Mouse (Mus musculus): ENCODE measurements around the gene Bcas2.
"Not testable (repeated sequence)": the region's sequence is repeated elsewhere in the genome, so short reads cannot be mapped to it uniquely, and the experiment has no call there.

The Bcas2 gene

DNA sequence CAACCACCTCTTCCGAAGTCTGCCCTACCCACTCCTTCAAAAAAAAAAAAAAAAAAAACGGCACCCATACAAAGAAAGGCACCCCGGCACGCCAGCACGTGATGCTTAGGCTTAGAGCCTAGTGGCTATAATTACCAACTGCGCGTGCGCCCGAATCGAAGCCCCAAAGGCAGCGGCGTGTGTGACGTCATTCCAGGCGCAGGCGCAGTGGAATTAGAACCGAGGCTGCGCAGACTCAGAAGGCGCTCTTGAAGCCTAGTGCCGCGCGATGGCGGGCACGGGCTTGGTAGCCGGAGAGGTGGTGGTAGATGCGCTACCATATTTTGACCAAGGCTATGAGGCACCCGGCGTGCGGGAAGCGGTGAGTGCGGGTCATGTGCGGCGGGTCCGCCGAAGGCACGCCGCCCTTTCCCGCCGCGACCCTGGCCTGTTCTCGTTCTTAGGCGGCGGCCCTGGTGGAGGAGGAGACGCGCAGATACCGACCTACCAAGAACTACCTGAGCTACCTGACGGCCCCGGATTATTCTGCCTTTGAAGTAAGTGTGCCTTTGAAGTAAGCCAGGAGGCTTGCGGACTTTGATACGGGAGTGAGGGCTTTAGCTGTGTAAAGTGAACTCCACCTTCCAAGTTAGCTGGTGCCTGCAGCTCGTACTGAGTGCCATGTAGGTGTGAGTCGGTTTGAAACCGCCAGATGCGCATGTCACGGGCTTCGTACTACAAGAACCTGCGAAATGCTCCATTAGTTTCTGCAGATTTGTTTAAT is at the start of gene Bcas2:
Gene Bcas2 (plus strand): TSS at position 151 of the 763 bp plus-strand sequence.
- peak; percentile 97 for DNase-seq (ENCODE audit: low spot score)

DNA sequence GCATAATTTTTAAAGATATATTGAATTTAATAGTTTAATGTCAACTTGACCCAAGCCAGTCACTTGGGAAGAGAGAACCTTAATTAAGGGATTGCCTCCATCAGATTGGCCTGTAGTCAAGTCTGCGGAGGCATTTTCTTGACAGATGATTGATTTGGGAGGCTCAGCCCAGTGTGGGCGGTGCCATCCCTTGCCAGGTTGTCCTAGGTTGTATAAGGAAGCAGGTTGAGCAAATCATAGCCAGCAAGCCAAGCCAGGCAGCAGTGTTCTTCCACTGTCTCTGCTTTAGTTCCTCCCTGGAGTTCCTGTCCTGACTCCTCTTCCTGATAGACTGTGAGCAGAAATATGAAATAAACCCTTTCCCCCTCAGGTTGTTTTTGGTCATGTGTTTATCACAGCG is 47.8 kb upstream of the Bcas2 start:
- DNase-seq (ENCODE audit: low spot score) = no peak

DNA sequence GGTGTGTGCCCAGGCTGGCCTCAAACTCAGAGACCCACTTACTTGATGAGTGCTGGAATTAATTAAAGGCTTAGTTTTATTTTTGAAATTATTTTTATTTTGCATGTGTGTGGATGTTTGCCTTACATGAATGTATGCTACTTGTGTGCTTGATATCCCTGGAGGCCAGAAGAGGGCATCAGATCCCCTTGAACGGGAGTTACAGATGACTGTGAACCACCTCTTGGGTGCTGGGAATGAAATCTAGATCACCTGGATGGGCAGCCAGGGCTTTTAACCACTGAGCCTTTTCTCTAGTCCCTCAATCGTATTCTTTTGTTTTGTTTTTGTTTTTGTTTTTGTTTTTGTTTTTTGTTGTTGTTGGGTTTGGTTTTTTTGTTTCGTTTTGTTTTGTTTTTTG is 45.3 kb upstream of the Bcas2 start:
- DNase-seq (ENCODE audit: low spot score) = no peak

DNA sequence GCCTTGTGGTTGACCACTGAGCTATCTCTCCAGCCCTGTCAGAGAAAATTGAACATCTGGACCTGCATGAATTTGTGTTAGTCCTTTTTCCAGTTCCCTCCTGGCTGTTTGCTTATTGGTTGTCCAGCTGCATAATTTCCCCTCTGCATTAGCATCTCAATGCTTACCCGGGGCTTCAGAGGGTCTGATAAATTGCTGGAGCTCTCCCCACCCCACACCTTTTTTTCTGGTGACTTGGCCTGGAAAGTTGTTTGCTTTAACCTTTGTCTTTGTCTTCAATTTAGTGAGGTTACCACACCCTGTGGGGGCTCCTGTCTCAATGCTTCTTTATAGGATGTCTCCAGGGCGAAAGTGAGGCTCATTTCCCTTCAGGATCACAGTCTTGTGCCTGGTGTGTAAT is 44.3 kb upstream of the Bcas2 start:
- no peak for DNase-seq (ENCODE audit: low spot score)

DNA sequence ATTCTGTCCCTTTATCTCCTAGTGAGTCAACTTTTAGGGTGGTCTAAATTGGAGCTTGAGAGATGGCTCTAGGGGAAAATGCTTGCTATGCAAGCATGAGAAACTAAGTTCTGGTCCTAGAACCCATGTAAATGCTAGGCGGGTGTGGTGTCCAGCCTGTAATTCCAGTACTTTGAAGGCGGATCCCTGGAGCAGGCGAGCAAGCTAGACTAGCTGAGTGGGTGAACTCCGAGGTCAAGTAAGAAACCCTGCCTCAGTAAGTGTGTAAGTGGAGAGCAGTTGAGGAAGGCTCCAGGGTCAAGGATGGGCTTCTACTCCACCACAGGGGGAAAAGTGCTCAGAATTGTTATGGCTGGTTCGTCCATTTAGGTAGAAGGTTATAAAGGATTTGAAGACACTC is 43.7 kb upstream of the Bcas2 start:
- DNase-seq (ENCODE audit: low spot score) = no peak

DNA sequence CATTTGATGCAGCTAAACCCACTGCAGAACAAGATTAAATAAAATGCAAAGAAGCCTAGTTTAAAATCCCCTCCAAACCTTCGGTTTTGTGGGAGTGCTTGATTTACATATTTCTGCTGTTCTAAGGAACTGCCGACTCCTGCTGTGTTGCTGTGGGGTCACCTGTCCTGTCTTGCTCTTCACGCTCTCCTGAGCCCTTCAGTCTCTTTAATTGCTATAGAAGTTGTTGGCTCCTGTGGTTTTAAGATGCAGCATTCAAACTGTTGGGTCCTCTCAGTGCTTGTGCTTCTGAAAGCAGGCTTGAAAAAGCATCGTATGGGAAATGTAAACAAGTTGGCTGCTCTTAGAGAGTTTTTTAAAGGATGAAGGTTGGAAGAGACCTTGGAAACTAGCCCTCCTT is 43.2 kb upstream of the Bcas2 start:
- DNase-seq (ENCODE audit: low spot score) = no peak

DNA sequence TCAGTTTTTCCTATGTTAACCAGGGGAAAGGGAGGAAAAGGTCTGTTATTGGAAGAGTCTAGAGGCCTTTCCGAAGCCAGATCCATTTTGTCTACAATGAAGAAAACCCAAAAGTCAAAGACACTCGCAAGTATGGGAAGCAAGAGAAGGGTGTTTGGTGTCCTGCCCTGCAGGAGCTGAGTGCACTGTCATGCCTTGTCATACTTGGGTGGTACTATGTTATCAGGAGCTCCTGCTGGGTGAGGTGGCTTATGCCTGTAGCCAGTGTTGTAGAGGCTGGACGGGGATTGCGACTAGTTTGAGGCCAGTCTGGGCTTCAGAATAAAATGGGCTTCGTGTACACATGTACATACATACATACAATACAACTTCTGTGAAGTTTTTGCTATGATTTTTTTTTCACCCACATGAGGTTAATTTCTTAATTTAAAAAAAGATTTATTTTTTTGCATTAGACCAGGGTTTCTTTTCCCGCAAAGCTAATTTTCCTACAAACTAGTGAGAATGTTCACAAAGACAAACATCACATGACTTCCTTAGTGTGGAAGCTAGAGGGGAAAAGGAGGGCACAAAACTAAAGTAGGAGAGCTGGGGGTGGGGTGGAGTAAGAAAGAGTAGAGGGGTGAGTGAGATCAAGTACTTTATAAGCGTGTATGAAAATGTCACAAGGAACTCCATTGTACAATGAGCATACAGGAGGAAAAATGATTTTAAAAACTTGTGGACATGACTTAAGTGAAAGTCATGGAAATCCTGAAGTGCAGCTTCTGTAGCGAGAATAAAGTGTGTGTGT is 41.9 kb upstream of the Bcas2 start:
- no peak for DNase-seq (ENCODE audit: low spot score)

DNA sequence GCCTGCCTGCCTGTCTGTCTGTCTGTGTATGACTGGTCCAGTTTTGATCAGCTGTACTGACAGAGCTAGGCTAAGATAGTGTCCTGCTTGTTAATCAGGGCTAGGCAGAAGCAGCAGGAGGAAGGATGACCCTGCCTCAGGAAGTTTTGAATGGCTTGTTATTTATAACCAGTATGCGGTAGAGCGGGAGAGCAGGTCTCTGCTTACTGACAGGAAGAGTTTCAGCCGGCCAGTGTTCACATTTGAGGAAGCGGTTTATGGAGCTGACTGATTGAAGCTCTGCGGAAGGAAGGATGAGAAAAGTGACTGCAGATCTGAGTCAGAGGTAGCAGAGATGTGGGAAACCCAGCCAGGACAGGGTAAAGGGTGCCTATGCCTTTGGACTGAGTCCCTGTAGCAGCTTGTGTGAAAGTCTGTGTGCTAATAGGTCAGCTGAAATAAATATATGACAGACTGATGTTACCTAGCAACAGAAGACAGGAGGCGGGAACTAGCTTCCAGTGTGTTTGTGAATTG is 41.2 kb upstream of the Bcas2 start:
- no peak for DNase-seq (ENCODE audit: low spot score)

DNA sequence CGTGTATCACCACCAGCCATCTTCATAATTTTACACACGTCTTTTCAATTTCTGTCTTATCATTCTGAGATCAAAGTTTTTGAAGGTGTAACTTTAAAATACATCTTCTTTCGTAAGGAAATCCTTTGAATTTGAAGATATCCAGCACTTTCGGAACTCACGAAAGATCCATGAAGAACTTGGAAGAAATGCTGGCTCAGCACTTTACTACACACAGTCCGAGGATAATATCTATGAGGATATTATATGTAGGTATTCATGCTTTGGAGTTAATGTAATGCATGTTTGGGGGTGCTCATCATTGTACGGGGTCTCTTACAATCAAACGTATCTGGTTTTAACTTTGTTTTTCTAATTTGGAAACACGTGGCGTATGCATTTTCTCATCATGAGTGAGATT is 38.4 kb upstream of the Bcas2 start:
- no peak for DNase-seq (ENCODE audit: low spot score)

DNA sequence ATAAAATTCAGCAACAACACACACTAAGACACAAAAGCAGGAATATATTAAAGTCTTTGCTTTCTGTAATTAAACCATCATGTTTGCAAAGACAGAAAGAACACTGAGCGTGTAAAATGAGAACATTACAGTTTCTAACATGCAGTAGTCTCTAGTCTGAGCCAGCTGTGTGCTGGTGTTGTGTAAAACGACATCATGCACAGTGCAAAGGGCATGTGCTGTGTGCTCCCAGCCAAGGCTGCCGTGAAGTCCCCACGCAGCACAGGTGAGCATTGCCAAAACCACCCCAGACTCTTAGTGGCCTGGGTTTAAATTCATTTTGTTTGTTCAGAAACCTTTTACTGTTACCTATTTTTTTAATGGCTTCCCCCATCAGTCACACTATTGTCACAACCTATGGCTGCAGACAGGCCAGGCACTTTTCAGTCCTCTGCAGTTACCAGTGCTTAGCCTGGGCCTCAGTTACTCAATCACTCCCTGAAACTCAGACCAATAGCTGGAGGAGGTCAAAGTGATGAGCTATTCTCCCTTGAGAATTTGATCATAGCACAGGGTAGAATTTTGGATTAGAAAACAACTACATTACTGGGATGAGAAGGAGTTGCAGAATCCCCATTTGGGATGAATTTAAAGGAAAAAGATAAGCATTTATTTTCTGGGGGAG is 34.9 kb upstream of the Bcas2 start:
- no peak for DNase-seq (ENCODE audit: low spot score)

DNA sequence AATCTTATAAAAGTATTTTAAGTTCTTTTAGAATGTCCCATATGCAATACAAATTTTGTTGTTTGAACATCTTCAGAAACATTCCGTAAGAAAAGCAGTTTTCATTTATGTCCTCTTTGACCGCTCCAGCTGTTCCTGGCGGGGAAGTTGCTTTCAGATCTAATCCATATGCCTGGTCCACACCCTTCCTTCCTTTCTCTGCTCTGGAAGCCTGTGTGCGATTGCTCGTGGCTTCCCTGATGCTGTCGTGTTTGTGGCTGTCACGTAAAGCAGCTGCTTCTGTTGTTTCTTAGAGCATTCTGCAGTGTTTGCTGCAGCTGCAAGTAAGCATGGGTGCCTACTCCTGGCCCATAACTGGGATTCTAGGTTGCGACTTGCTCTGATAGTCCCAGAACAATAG is 32.4 kb upstream of the Bcas2 start:
- no peak for DNase-seq (ENCODE audit: low spot score)

DNA sequence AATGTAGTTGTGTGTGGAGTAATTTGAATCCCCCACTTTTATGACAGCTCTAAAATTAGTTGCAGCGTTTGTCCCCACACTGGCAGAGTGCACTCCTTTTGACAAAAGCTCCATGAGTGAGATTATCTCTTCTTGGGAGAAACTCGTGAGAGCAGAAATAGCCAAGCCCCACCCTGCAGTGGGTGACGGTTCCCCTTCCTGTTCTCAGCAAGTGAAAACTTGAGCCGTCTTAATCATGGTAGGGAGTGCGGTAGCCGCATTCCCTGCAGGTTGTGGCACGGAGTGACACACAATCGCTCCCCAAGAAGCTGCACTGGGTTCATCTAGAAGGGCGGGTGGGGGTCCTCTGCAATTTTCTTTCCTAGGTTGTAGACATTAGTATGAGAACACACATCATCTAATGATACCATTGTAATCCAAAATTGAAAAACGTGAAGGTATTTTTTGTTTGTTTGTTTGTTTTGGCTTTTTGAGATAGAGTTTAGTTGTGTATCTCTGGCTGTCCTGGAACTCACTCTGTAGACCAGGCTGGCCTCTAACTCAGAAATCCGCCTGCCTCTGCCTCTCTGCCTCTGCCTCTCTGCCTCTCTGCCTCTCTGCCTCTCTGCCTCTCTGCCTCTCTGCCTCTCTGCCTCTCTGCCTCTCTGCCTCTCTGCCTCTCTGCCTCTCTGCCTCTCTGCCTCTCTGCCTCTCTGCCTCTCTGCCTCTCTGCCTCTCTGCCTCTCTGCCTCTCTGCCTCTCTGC is 31.2 kb upstream of the Bcas2 start:
- not testable (repeated sequence) for DNase-seq (ENCODE audit: low spot score)

DNA sequence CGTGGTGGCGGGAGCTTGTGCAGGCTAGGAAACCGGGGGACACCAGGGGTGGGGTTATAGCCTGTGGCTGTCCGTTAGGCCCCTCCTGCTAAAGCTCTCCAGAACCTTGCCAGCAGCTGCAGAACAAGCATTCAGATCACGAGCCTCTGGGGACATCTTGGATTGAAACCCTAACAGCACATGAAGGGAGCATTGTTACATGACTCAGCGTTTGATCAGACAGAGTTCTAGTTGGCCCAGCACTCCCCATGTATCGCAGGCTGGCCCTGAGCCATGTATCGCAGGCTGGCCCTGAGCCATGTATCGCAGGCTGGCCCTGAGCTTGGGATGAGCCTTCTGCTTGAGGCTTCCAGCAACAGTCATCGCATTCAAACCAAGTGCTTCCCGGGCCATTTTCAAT is 30.2 kb upstream of the Bcas2 start:
- no peak for DNase-seq (ENCODE audit: low spot score)

DNA sequence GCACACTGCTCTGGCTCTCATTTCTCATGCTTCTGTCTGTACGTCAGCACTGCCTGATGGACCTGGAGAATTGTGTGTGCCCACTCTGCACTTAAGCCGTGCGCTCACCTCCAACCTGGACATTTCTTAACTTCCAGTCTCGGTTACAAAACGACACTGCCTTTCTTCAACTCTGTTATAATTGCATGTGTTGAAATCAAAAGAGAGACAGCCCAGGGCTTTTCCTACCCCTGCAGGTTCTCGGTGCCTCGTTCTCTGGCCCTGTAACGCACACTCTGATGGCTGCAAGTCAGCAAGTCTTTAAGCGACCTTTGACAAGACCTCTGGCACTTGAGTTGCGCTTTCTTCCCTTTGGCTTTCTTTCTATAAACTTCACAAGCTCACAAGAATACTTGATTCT is 29.1 kb upstream of the Bcas2 start:
- no peak for DNase-seq (ENCODE audit: low spot score)

DNA sequence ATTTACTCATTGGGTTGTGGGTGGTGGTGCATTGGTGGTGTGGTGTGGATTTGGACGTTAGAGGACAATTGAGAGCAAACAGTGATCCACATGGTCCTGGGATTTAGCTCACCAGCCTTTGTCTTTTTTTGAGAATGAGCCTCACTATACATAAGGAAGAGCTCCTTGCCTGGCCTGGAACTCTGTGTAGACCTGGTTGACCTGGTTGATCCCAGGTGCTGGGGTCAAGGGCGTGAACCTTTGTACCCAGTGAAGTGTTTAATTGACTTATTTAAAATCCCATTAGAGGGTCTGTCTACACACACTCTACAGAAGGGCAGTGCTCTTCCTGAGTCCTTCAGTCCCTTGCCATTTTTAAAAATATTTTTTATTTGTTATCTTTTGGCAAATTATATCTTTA is 26.1 kb upstream of the Bcas2 start:
- DNase-seq (ENCODE audit: low spot score) = no peak

DNA sequence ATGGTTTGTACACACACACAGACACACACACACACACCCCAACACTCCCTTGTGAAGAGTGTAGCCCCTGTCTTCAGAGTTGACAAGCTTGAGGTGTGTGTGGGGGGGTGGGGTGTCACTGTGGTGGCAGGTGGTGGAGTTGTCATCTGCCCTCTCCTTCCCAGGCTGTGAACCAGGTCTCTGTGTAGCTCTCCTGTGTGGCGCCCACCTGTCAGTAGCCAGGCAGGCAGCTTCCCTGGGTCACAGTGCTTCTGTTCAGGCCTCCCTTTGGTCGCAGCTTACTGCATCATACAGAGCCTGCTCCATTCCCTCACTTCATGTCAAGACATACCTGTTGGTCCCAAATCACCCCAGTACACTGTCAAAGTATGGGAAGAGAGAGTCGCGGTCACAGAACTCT is 25.7 kb upstream of the Bcas2 start:
- no peak for DNase-seq (ENCODE audit: low spot score)

DNA sequence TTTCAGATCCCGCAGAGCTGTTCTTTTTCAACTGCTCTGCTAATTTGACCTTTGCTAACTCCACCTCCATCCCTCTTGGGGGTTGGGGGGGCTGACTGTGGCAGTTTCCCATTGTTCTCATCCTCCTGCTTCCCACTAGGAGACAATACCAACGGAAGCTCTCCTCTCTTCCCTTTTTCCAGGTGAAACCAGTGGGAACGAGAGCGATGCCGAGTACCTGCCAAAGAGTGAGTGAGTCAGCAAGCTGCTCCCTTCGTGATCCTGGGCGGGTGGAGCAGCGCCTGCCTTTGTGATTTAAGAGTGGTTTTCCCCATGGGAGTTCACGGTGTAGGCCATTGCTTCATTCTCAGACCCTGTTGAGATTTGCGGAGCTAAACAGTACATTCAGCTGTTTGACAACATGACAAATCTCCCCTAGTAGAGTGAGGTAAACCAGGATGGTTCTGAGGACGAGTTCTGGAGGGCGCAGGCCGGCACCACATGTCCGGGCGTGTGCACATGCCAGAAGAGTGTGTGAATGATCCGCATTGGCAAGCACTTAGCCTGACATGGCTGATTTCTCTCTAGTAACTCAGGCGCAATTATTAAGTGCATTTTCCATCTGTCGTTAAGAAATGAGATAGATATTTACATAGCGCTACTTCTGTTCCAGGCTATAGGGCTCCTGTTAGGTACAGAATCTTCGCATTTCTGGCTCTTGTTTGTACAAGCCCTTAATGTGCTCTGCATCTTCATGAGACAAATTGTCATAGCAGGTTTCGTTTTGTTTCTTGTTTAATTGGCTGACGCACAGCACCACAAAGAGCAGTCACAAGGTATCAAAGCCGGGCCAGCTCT is 24.9 kb upstream of the Bcas2 start:
- DNase-seq (ENCODE audit: low spot score) = no peak

DNA sequence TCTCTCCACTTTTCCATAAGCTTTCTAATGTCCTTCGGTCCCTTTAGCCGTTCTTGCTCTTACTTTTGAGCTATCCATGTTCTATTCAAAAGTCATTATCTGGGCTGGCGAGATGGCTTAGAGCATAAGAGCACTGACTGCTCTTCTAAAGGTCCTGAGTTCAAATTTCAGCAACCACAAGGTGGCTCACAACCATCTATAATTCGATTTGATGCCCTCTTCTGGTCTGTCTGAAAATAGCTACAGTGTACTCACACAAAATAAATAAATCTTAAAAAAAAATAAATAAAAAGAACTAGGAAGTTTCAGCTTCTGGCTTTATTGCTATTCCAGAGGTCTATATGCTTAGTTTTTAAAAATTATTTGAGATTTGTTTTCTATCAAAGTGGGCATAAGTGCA is 23.7 kb upstream of the Bcas2 start:
- DNase-seq (ENCODE audit: low spot score) = no peak

DNA sequence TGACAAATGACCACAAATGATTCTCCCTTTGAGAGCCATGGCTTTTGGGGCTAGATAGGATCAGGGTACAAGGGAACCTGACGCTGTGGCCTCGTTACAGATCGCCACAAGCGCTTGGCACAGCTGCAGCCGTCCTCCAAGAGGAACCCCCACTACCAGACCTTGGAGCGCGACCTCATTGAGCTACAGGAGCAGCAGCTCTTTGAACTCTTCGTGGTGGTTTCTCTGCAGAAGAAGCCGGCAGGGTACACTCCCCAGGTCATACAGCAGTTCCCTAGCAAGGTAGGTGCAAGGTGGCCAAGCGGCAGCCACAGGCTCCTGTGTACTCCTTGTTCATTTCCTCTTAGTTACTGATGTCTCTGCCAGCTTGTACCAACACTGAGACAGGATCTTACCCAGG is 22.5 kb upstream of the Bcas2 start:
- no peak for DNase-seq (ENCODE audit: low spot score)

DNA sequence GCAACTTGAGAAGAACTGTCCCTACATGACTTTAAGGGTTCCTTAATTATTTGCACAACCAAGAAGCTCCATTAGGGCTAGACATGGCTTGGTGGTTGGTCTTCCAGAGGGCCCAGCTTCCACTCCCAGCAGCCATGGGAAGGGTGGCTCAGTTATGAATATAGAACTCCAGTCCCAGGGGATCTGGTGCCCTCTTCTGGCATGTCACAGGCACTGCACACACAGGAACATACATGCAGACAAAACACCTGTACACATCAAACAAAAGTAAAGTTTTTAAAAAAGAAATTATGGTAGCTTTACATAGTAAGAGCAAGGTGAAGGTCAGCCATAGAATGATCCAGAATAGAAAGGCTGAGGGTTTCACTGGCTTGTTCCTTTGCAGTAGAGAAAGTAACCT is 17.7 kb upstream of the Bcas2 start:
- DNase-seq (ENCODE audit: low spot score) = no peak

DNA sequence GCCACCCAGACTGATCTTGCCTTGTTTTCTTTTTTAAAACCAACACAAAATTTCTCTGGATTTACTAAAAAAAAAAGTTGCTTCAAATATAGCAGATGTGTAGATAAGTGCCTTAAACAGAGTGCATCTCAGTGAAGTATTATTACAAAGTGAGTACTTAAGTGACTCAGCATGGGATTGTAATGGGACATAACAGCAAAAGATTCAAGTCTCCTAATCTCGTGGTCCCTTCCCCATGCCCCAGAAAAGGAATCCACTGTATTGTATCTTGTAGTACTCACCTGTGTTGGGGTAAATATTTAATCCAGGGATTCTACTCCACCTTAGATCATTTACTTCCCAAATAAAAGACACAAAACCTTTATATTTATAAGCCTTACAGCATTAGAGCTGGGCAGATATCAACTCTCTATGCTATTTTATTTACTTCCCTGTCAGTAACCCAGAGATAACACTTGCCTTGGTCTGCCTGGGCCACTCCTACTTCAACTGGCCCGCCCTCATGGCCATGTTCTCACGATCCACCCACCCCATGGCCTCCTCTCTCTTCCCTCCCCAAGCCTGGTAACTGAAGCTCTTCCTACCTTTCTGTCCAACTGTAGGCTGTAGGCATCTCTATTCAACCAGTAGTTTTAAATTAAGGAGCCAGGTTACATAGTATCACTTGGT is 12.1 kb upstream of the Bcas2 start:
- no peak for DNase-seq (ENCODE audit: low spot score)

All from testis, postnatal 14 days (tissue).